Mouse (Mus musculus): ENCODE results near the gene Rbms3. TPM values are rescaled to one million over a fixed set of nuclear protein-coding genes. Genes with fewer than 3 reads are reported as not detected.

The Rbms3 gene
- total and polyA plus RNA-seq, 2 experiments from 2014 or later = 56.3 to 77.9 TPM

DNA sequence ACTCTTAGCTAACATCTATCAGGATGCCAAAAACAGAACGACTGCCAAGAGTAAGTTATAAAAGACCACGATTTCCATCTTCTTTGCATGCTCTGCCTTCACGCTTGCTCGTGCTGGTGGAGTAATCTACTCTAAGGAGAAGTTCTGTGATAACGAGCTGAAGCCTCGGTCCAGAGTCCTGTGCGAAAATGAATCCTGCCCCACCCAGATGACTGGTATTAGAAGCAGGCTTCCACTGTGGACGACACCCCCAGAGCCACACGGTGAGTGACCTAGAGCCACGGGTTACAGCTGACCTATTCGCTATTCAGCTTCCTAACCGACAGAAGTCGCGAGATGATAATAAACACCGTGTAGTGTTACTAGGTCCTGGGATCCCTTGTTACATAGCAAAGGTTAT, 730.3 kb downstream of the Rbms3 start:
- DNase-seq (ENCODE audit: low spot score) (no peak), ATAC-seq (no peak)
- H3K27me3 ChIP-seq (ENCODE audit: insufficient read depth, low read length) = no peaks in the 10 kb centered on the region
- H3K9me3 ChIP-seq (ENCODE audit: low read length) = no peaks in the 10 kb centered on the region
- WGBS = 79% methylated on average over 15 of the region's 15 CpGs
- H3K9ac ChIP-seq (replicated peaks; ENCODE audit: low read length) = no peak overlapping the region
- H3K4me1 ChIP-seq (ENCODE audit: insufficient read depth, low read length) = no peaks in the 10 kb centered on the region
- no peak for TF ChIP-seq CTCF (IDR thresholded peaks at IDR 0.05; ENCODE audit: low read depth)
- no peak overlapping the region for H3K4me3 ChIP-seq (ENCODE audit: low read length)
- H3K27ac ChIP-seq = no peak overlapping the region
- no peak overlapping the region for H3K4me2 ChIP-seq (ENCODE audit: low read depth, low read length)
- H3K36me3 ChIP-seq (ENCODE audit: insufficient read depth, low read length) = no peaks in the 10 kb centered on the region

GRCm38 (mm10) chr9:116886973-116887680, 742.6 kb downstream of the Rbms3 start:
- no peak for DNase-seq (ENCODE audit: low spot score)
- Histone ChIP-seq H3K4me1 (ENCODE audit: insufficient read depth, low read length) (0 out of 2 replicates have a peak, but pooled peaks cover 3% of the 10 kb centered on the region), H3K9me3 (ENCODE audit: low read length) (no peaks in the 10 kb centered on the region), H3K4me2 (ENCODE audit: low read depth, low read length) (no peak overlapping the region), H3K9ac (replicated peaks; ENCODE audit: low read length) (no peak overlapping the region), H3K4me3 (ENCODE audit: low read length) (no peak overlapping the region), H3K27ac (no peak overlapping the region), H3K36me3 (ENCODE audit: insufficient read depth, low read length) (no peaks in the 10 kb centered on the region), H3K27me3 (ENCODE audit: insufficient read depth, low read length) (no peaks in the 10 kb centered on the region)
- 89% methylated on average over 9 of the region's 9 CpGs for WGBS
- no peak for ATAC-seq
- TF ChIP-seq CTCF (IDR thresholded peaks at IDR 0.05; ENCODE audit: low read depth) = no peak

DNA sequence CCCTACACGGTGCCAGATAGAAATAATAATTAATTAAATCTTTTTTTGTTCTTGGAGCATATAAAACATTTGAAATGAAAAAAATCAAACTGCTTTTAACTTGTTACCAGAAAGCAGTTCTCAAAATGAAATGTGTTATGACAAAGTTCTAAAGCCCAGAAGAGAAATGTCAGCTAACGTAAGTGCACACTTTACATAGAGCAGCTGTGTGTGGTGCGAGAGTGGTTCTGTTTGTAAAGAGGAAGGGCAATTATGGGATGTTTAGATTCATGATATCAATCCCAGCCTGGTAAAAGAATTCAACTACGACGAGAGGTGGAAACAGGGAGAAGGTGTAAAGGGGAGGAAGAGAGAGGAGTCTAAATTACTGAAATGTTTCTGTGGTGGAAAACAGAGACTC, 744.1 kb downstream of the Rbms3 start:
- Histone ChIP-seq H3K4me1 (ENCODE audit: insufficient read depth, low read length) (no peaks in the 10 kb centered on the region), H3K36me3 (ENCODE audit: insufficient read depth, low read length) (no peaks in the 10 kb centered on the region), H3K4me3 (ENCODE audit: low read length) (no peak overlapping the region), H3K27ac (no peak overlapping the region), H3K27me3 (ENCODE audit: insufficient read depth, low read length) (no peaks in the 10 kb centered on the region), H3K4me2 (ENCODE audit: low read depth, low read length) (no peak overlapping the region), H3K9ac (replicated peaks; ENCODE audit: low read length) (no peak overlapping the region), H3K9me3 (ENCODE audit: low read length) (no peaks in the 10 kb centered on the region)
- WGBS = 75% methylated on average over 5 of the region's 5 CpGs
- ATAC-seq = no peak
- TF ChIP-seq CTCF (IDR thresholded peaks at IDR 0.05; ENCODE audit: low read depth) = no peak
- no peak for DNase-seq (ENCODE audit: low spot score)

GRCm38 (mm10) chr9:116880503-116880902, 749.2 kb downstream of the Rbms3 start:
- H3K4me1 ChIP-seq (ENCODE audit: insufficient read depth, low read length) = no peaks in the 10 kb centered on the region
- no peaks in the 10 kb centered on the region for H3K27me3 ChIP-seq (ENCODE audit: insufficient read depth, low read length)
- no peaks in the 10 kb centered on the region for H3K36me3 ChIP-seq (ENCODE audit: insufficient read depth, low read length)
- WGBS = 66% methylated on average over 4 of the region's 4 CpGs
- no peak for TF ChIP-seq CTCF (IDR thresholded peaks at IDR 0.05; ENCODE audit: low read depth)
- H3K9ac ChIP-seq (replicated peaks; ENCODE audit: low read length) = no peak overlapping the region
- H3K9me3 ChIP-seq (ENCODE audit: low read length) = 0 out of 2 replicates have a peak, but pooled peaks cover 2% of the 10 kb centered on the region
- H3K4me3 ChIP-seq (ENCODE audit: low read length) = no peak overlapping the region
- no peak overlapping the region for H3K27ac ChIP-seq
- DNase-seq (ENCODE audit: low spot score) = peak; percentile 53
- no peak overlapping the region for H3K4me2 ChIP-seq (ENCODE audit: low read depth, low read length)
- no peak for ATAC-seq

DNA sequence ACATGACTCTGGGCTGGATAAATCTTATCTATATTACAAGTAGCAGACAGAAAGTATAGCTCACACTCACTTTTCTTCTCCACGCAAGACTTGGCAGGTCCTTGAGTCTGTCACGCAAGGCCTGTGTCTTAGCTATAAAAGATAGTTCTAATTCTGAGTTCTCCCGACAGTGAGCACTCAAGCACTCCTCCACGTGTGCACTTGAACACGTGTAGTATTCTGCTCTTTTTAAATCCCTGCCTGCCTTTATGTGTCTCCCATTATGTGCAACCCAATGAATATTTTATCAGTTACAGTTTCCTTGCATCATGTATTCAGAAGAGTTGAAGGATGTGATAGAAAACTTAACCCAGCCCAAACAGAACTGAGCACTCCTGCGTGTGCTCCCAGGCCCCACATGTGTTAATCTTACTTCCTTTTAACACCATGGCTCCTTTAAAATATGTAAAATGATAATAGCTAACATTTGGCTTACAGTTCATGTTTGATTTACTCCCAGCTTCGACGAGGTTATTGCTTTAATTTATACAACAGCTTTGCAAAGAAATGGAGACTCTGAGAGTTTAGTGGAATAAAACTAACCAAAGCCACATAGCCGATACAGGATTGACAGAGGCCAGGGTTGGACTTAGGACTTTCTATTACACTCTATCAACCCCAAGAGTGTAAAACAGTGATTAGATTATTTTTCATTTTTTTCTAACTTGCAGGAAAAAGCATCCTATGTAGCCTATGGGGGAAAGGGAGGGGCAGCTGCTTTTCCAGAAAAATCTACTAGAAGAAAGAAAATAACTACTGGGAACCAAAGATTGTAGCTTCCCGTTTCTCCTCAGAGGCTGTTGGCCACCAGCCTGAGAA, 749.9 kb downstream of the Rbms3 start:
- no peak overlapping the region for H3K27ac ChIP-seq
- H3K4me1 ChIP-seq (ENCODE audit: insufficient read depth, low read length) = no peaks in the 10 kb centered on the region
- no peak for TF ChIP-seq CTCF (IDR thresholded peaks at IDR 0.05; ENCODE audit: low read depth)
- no peak for DNase-seq (ENCODE audit: low spot score)
- H3K4me2 ChIP-seq (ENCODE audit: low read depth, low read length) = no peak overlapping the region
- no peak overlapping the region for H3K4me3 ChIP-seq (ENCODE audit: low read length)
- no peaks in the 10 kb centered on the region for H3K27me3 ChIP-seq (ENCODE audit: insufficient read depth, low read length)
- no peak overlapping the region for H3K9ac ChIP-seq (replicated peaks; ENCODE audit: low read length)
- H3K36me3 ChIP-seq (ENCODE audit: insufficient read depth, low read length) = no peaks in the 10 kb centered on the region
- ATAC-seq = no peak
- H3K9me3 ChIP-seq (ENCODE audit: low read length) = 0 out of 2 replicates have a peak, but pooled peaks cover 2% of the 10 kb centered on the region
- WGBS = 81% methylated on average over 10 of the region's 10 CpGs

DNA sequence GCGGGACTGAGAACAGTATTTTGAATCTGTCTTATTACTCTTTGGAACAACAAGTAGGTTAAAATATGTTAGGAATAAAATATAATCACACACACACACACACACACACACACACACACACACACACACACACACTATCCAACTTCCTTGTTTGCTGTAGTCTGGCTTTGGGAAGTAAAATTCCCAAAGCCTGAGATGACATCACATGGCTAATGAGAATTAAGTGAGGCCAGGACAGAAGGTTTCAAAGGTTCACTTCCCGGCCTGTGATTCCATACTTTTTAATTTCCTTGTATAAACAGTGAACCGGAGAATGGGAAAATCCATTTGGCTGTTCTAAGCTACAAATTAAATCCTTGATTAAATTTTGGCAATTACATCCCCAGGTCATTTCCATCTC, 752.9 kb downstream of the Rbms3 start:
- Histone ChIP-seq H3K4me3 (ENCODE audit: low read length) (no peak overlapping the region), H3K4me2 (ENCODE audit: low read depth, low read length) (no peak overlapping the region), H3K9me3 (ENCODE audit: low read length) (0 out of 2 replicates have a peak, but pooled peaks cover 2% of the 10 kb centered on the region), H3K36me3 (ENCODE audit: insufficient read depth, low read length) (no peaks in the 10 kb centered on the region), H3K27me3 (ENCODE audit: insufficient read depth, low read length) (no peaks in the 10 kb centered on the region), H3K27ac (no peak overlapping the region), H3K4me1 (ENCODE audit: insufficient read depth, low read length) (no peaks in the 10 kb centered on the region), H3K9ac (replicated peaks; ENCODE audit: low read length) (no peak overlapping the region)
- TF ChIP-seq CTCF (IDR thresholded peaks at IDR 0.05; ENCODE audit: low read depth) = no peak
- 61% methylated on average over 3 of the region's 3 CpGs for WGBS
- ATAC-seq = no peak
- no peak for DNase-seq (ENCODE audit: low spot score)
